Mouse (Mus musculus): ENCODE data around the gene Irf6. TPM values are rescaled to one million over a fixed set of nuclear protein-coding genes. Genes with fewer than 3 reads are reported as not detected.

Irf6 gene
- polyA plus RNA-seq, 1 experiment from 2014 or later, result 0.60 TPM

- peaks cover 10% of the 10 kb centered on the region for H3K4me1 ChIP-seq (ENCODE audit: control insufficient read depth, insufficient read depth, low read length)
- H3K9me3 ChIP-seq (replicated peaks; ENCODE audit: control insufficient read depth, low read length), result no peaks in the 10 kb centered on the region
- peak; percentile 33; the same call in 1 of the 2 replicates for ATAC-seq
- H3K4me3 ChIP-seq (ENCODE audit: low read depth, low read length), result peak overlapping the region; percentile 98
- H3K27me3 ChIP-seq (replicated peaks; ENCODE audit: control insufficient read depth, insufficient read depth, low read length), result no peaks in the 10 kb centered on the region
- no peak overlapping the region for H3K27ac ChIP-seq (ENCODE audit: low read depth, low read length)
- H3K36me3 ChIP-seq (ENCODE audit: control insufficient read depth, insufficient read depth, low read length), result peaks cover 19% of the 10 kb centered on the region
- WGBS, result 87% methylated on average over 8 of the region's 8 CpGs
- H3K9ac ChIP-seq (ENCODE audit: low read length), result peak overlapping the region; percentile 66
- no peak for DNase-seq (ENCODE audit: low spot score)
- peak overlapping the region; percentile 56 for H3K4me2 ChIP-seq (ENCODE audit: low read length)
Observed at GRCm38 (mm10) chr1:193130839-193131238, 22.1 kb upstream of the Irf6 start.

GRCm38 (mm10) chr1:193131311-193131948, 21.5 kb upstream of the Irf6 start:
- Histone ChIP-seq H3K36me3 (ENCODE audit: control insufficient read depth, insufficient read depth, low read length) (peaks cover 17% of the 10 kb centered on the region), H3K9ac (ENCODE audit: low read length) (no peak overlapping the region), H3K4me2 (ENCODE audit: low read length) (no peak overlapping the region), H3K4me3 (ENCODE audit: low read depth, low read length) (no peak overlapping the region), H3K9me3 (replicated peaks; ENCODE audit: control insufficient read depth, low read length) (no peaks in the 10 kb centered on the region), H3K4me1 (ENCODE audit: control insufficient read depth, insufficient read depth, low read length) (peaks cover 10% of the 10 kb centered on the region), H3K27me3 (replicated peaks; ENCODE audit: control insufficient read depth, insufficient read depth, low read length) (no peaks in the 10 kb centered on the region), H3K27ac (ENCODE audit: low read depth, low read length) (no peak overlapping the region)
- DNase-seq (ENCODE audit: low spot score) (no peak), ATAC-seq (no peak)
- WGBS, result 88% methylated on average over 6 of the region's 6 CpGs

DNA sequence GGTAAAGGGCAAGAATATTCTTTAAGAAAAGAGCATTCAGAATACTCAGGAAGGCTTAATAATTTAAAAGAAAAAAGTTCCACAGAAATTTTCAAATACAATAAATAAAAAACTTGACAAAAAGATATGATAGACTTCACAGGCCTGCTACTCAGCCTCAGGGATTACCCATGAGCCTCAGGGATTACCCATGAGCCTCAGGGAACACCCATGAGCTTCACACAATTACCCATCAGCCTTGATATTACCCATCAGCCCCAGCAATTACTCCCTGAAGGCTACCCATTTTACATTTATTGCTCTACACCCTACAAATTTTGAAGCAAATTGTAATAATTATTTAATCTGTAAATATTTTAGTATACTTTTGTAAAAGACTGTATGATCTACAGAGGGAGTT, 20.5 kb upstream of the Irf6 start:
- no peak overlapping the region for H3K4me2 ChIP-seq (ENCODE audit: low read length)
- H3K4me1 ChIP-seq (ENCODE audit: control insufficient read depth, insufficient read depth, low read length), result peaks cover 10% of the 10 kb centered on the region
- H3K4me3 ChIP-seq (ENCODE audit: low read depth, low read length), result no peak overlapping the region
- ATAC-seq, result no peak
- H3K27ac ChIP-seq (ENCODE audit: low read depth, low read length), result no peak overlapping the region
- peaks cover 7% of the 10 kb centered on the region for H3K36me3 ChIP-seq (ENCODE audit: control insufficient read depth, insufficient read depth, low read length)
- no peak overlapping the region for H3K9ac ChIP-seq (ENCODE audit: low read length)
- no peaks in the 10 kb centered on the region for H3K27me3 ChIP-seq (replicated peaks; ENCODE audit: control insufficient read depth, insufficient read depth, low read length)
- DNase-seq (ENCODE audit: low spot score), result no peak
- H3K9me3 ChIP-seq (replicated peaks; ENCODE audit: control insufficient read depth, low read length), result no peaks in the 10 kb centered on the region

- DNase-seq (ENCODE audit: low spot score) (no peak), ATAC-seq (no peak)
- H3K4me3 ChIP-seq (ENCODE audit: low read depth, low read length), result no peak overlapping the region
- 90% methylated on average over 1 of the region's 1 CpGs for WGBS
- H3K36me3 ChIP-seq (ENCODE audit: control insufficient read depth, insufficient read depth, low read length), result no peaks in the 10 kb centered on the region
- H3K9ac ChIP-seq (ENCODE audit: low read length), result no peak overlapping the region
- H3K4me2 ChIP-seq (ENCODE audit: low read length), result no peak overlapping the region
- H3K9me3 ChIP-seq (replicated peaks; ENCODE audit: control insufficient read depth, low read length), result no peaks in the 10 kb centered on the region
- peaks cover 9% of the 10 kb centered on the region for H3K4me1 ChIP-seq (ENCODE audit: control insufficient read depth, insufficient read depth, low read length)
- no peaks in the 10 kb centered on the region for H3K27me3 ChIP-seq (replicated peaks; ENCODE audit: control insufficient read depth, insufficient read depth, low read length)
- H3K27ac ChIP-seq (ENCODE audit: low read depth, low read length), result no peak overlapping the region
Observed at GRCm38 (mm10) chr1:193133726-193134125, 19.2 kb upstream of the Irf6 start.

- H3K27ac ChIP-seq (ENCODE audit: low read depth, low read length), result no peak overlapping the region
- WGBS, result 51% methylated on average over 7 of the region's 7 CpGs
- no peak for ATAC-seq
Observed at GRCm38 (mm10) chr1:193138087-193138486, 14.8 kb upstream of the Irf6 start.

DNA sequence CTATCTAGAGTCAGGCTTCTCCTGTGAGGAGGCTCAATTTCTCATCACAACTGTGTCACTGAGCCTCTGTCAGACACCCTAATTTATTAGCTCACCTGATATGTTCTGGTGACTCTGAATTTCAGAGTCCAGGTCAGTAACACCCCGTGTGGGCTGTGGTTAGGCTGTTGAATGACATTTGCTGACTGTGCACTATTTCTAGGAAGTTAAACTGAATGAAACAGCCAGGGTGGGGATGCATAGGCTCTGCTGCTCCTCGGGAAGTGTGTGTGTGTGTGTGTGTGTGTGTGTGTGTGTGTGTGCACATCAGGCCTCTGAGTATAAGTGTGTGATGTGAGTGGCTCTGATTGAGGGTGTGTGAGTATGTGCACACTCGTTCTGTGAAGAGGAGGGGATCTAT, 14.2 kb upstream of the Irf6 start:
- no peaks in the 10 kb centered on the region for H3K27me3 ChIP-seq (replicated peaks; ENCODE audit: control insufficient read depth, insufficient read depth, low read length)
- H3K4me1 ChIP-seq (ENCODE audit: control insufficient read depth, insufficient read depth, low read length), result no peaks in the 10 kb centered on the region
- DNase-seq (ENCODE audit: low spot score), result no peak
- H3K27ac ChIP-seq (ENCODE audit: low read depth, low read length), result no peak overlapping the region
- no peak overlapping the region for H3K9ac ChIP-seq (ENCODE audit: low read length)
- no peak for ATAC-seq
- no peak overlapping the region for H3K4me2 ChIP-seq (ENCODE audit: low read length)
- H3K36me3 ChIP-seq (ENCODE audit: control insufficient read depth, insufficient read depth, low read length), result no peaks in the 10 kb centered on the region
- 52% methylated on average over 3 of the region's 3 CpGs for WGBS
- H3K9me3 ChIP-seq (replicated peaks; ENCODE audit: control insufficient read depth, low read length), result no peaks in the 10 kb centered on the region
- H3K4me3 ChIP-seq (ENCODE audit: low read depth, low read length), result no peak overlapping the region

More at GRCm38 (mm10) chr1:193138087-193138486, 14.8 kb upstream of the Irf6 start:
- Histone ChIP-seq H3K36me3 (ENCODE audit: control insufficient read depth, insufficient read depth, low read length) (no peaks in the 10 kb centered on the region), H3K4me1 (ENCODE audit: control insufficient read depth, insufficient read depth, low read length) (no peaks in the 10 kb centered on the region), H3K9me3 (replicated peaks; ENCODE audit: control insufficient read depth, low read length) (no peaks in the 10 kb centered on the region), H3K4me3 (ENCODE audit: low read depth, low read length) (no peak overlapping the region), H3K9ac (ENCODE audit: low read length) (no peak overlapping the region), H3K4me2 (ENCODE audit: low read length) (no peak overlapping the region), H3K27me3 (replicated peaks; ENCODE audit: control insufficient read depth, insufficient read depth, low read length) (no peaks in the 10 kb centered on the region)
- DNase-seq (ENCODE audit: low spot score), result peak; percentile 5

DNA sequence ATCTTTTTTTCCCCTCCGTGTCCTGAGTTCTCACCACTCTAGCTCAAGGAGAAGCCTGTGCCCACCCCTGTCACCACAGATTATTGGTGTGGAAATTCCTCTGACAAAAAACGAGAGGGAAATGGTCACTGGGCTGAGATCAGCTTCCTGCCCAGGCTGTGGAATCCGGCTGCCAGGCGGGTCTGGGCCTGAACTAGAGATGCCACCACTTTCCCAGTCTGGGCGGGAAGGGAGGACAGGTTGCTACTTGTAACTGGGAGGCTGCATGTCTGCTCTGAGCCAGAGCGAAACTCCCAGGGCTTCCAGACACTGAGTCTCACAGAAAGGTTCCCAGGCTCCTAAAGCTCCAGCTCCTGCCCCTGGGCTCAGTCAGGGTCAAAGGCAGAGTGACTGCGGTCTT, 11.8 kb upstream of the Irf6 start:
- H3K4me1 ChIP-seq (ENCODE audit: control insufficient read depth, insufficient read depth, low read length), result no peaks in the 10 kb centered on the region
- DNase-seq (ENCODE audit: low spot score) (no peak), ATAC-seq (no peak)
- H3K9me3 ChIP-seq (replicated peaks; ENCODE audit: control insufficient read depth, low read length), result no peaks in the 10 kb centered on the region
- 75% methylated on average over 7 of the region's 7 CpGs for WGBS
- H3K4me2 ChIP-seq (ENCODE audit: low read length), result no peak overlapping the region
- H3K27me3 ChIP-seq (replicated peaks; ENCODE audit: control insufficient read depth, insufficient read depth, low read length), result no peaks in the 10 kb centered on the region
- no peak overlapping the region for H3K27ac ChIP-seq (ENCODE audit: low read depth, low read length)
- H3K4me3 ChIP-seq (ENCODE audit: low read depth, low read length), result no peak overlapping the region
- no peaks in the 10 kb centered on the region for H3K36me3 ChIP-seq (ENCODE audit: control insufficient read depth, insufficient read depth, low read length)
- H3K9ac ChIP-seq (ENCODE audit: low read length), result no peak overlapping the region

- Histone ChIP-seq H3K9ac (ENCODE audit: low read length) (no peak overlapping the region), H3K4me3 (ENCODE audit: low read depth, low read length) (no peak overlapping the region), H3K36me3 (ENCODE audit: control insufficient read depth, insufficient read depth, low read length) (no peaks in the 10 kb centered on the region), H3K4me1 (ENCODE audit: control insufficient read depth, insufficient read depth, low read length) (no peaks in the 10 kb centered on the region), H3K27me3 (replicated peaks; ENCODE audit: control insufficient read depth, insufficient read depth, low read length) (no peaks in the 10 kb centered on the region), H3K4me2 (ENCODE audit: low read length) (no peak overlapping the region), H3K27ac (ENCODE audit: low read depth, low read length) (no peak overlapping the region), H3K9me3 (replicated peaks; ENCODE audit: control insufficient read depth, low read length) (no peaks in the 10 kb centered on the region)
- ATAC-seq (no peak), DNase-seq (ENCODE audit: low spot score) (no peak)
- WGBS, result 84% methylated on average over 8 of the region's 8 CpGs
Observed at GRCm38 (mm10) chr1:193142517-193143062, 10.3 kb upstream of the Irf6 start.

DNA sequence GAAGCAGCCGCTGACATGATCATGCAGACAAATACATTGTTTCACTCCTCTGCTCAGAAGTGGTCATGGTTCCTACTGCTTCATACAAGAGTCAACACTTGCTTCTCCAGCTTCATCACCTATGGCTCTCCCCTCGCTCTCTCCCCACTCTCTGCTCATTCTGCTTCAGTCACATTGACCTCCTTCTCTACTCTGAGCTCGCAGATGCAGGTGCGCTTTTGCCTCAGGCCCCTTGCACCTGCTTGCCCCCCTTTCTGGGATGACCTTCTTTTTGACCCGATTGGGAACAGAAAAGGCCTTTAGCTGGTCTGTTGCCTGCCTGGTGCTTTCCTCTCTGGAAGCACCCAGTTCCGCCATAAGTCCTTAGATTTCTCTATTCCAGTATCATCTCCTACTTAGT, 8.4 kb upstream of the Irf6 start:
- ATAC-seq (no peak), DNase-seq (ENCODE audit: low spot score) (no peak)
- WGBS, result 90% methylated on average over 6 of the region's 6 CpGs

More for the DNA sequence above, 8.4 kb upstream of the Irf6 start:
- Histone ChIP-seq H3K4me1 (ENCODE audit: control insufficient read depth, insufficient read depth, low read length) (no peaks in the 10 kb centered on the region), H3K4me2 (ENCODE audit: low read length) (no peak overlapping the region), H3K27ac (ENCODE audit: low read depth, low read length) (no peak overlapping the region), H3K27me3 (replicated peaks; ENCODE audit: control insufficient read depth, insufficient read depth, low read length) (no peaks in the 10 kb centered on the region), H3K36me3 (ENCODE audit: control insufficient read depth, insufficient read depth, low read length) (no peaks in the 10 kb centered on the region), H3K9me3 (replicated peaks; ENCODE audit: control insufficient read depth, low read length) (no peaks in the 10 kb centered on the region), H3K9ac (ENCODE audit: low read length) (no peak overlapping the region), H3K4me3 (ENCODE audit: low read depth, low read length) (no peak overlapping the region)

Measured in forebrain, embryonic 14.5 days (tissue).